In genomic region chr7:25396621-25397020, GRCm38 (mm10) we compare ENCODE assay signal across 9 mouse cellular contexts. TPM values are rescaled to one million over a fixed set of nuclear protein-coding genes. Genes with fewer than 3 reads are reported as not detected.
A peak's percentile ranks its signal among the peaks of the same experiment; 100 is the strongest.
DNase-seq lines count a peak whose midpoint lies in the region; ATAC-seq and TF ChIP-seq lines count a peak whose summit lies in the region.
"Had no signal": no experiment of that assay in that cellular context is flagged by ENCODE, and none has a peak within 500 bp of the region (broad histone marks: within the 10 kb centered on the region; RNA-seq: fewer than 3 reads in every experiment).

No protein-coding gene starts in this region.

- intact Hi-C loops in heart, postnatal 25 days (cut with DNase I), result no loop called here

- TF ChIP-seq CTCF in stomach, postnatal 0 days (IDR thresholded peaks at IDR 0.05; ENCODE audit: low read depth), result no peak

- H3K4me2 ChIP-seq in heart, embryonic 12.5 days, result peak overlapping the region; percentile 84; the same call in 1 of the 2 replicates
- H3K4me2 ChIP-seq in limb, embryonic 13.5 days (replicated peaks), result peak overlapping the region; percentile 75
- H3K4me2 ChIP-seq in stomach, postnatal 0 days (replicated peaks; ENCODE audit: low read depth), result no peak overlapping the region

- H3K9me3 ChIP-seq in heart, embryonic 12.5 days (replicated peaks), result no peaks in the 10 kb centered on the region
- no peaks in the 10 kb centered on the region for H3K9me3 ChIP-seq in limb, embryonic 13.5 days
- H3K9me3 ChIP-seq in stomach, postnatal 0 days (ENCODE audit: control insufficient read depth, low read length), result no peaks in the 10 kb centered on the region

- no peak for ATAC-seq in heart, embryonic 12.5 days (ENCODE audit: insufficient number of reproducible peaks, low FRiP score)
- no peak for ATAC-seq in limb, embryonic 13.5 days (ENCODE audit: low FRiP score, low read depth)
- ATAC-seq in stomach, postnatal 0 days (ENCODE audit: low FRiP score, low TSS enrichment), result no peak

- 0 out of 2 replicates have a peak overlapping the region, but pooled peaks have one; percentile 1 for H3K27ac ChIP-seq in heart, embryonic 12.5 days (ENCODE audit: poor library complexity, severe bottlenecking)
- no peak overlapping the region for H3K27ac ChIP-seq in limb, embryonic 13.5 days
- peak overlapping the region; percentile 80; the same call in 1 of the 2 replicates for H3K27ac ChIP-seq in stomach, postnatal 0 days (replicated peaks)

- no peak for TF ChIP-seq EP300 in stomach, postnatal 0 days (optimal IDR thresholded peaks at IDR 0.05)

- no peak overlapping the region for H3K9ac ChIP-seq in heart, embryonic 12.5 days
- H3K9ac ChIP-seq in limb, embryonic 13.5 days, result no peak overlapping the region
- H3K9ac ChIP-seq in stomach, postnatal 0 days (ENCODE audit: low read length), result peak overlapping the region; percentile 8; the same call in 1 of the 2 replicates

- no peaks in the 10 kb centered on the region for H3K27me3 ChIP-seq in heart, embryonic 12.5 days (replicated peaks)
- H3K27me3 ChIP-seq in limb, embryonic 13.5 days, result no peaks in the 10 kb centered on the region
- H3K27me3 ChIP-seq in stomach, postnatal 0 days (ENCODE audit: control insufficient read depth, insufficient read depth, low read length), result no peaks in the 10 kb centered on the region

- peaks cover 16% of the 10 kb centered on the region for H3K4me1 ChIP-seq in heart, embryonic 12.5 days (replicated peaks)
- H3K4me1 ChIP-seq in limb, embryonic 13.5 days, result peaks cover 40% of the 10 kb centered on the region
- H3K4me1 ChIP-seq in stomach, postnatal 0 days (replicated peaks; ENCODE audit: control insufficient read depth, insufficient read depth), result peaks cover 3% of the 10 kb centered on the region

- H3K4me3 ChIP-seq in heart, embryonic 12.5 days, result no peak overlapping the region
- H3K4me3 ChIP-seq in limb, embryonic 13.5 days, result no peak overlapping the region
- no peak overlapping the region for H3K4me3 ChIP-seq in stomach, postnatal 0 days (ENCODE audit: low read depth, low read length)

- 89% methylated on average over 14 of the region's 14 CpGs for WGBS in heart, embryonic 12.5 days
- 93% methylated on average over 14 of the region's 14 CpGs for whole genome bisulfite sequencing in limb, embryonic 13.5 days
- 89% methylated on average over 14 of the region's 14 CpGs for WGBS in stomach, postnatal 0 days

- no peak for DNase-seq in heart, postnatal 25 days (ENCODE audit: low spot score)
- peak; percentile 23 for DNase-seq in thymus, postnatal 14 days
- no peak for DNase-seq in thymus, adult 18-20 months
- DNase-seq in stomach, postnatal 0 days (ENCODE audit: low spot score), result no peak
- no peak for DNase-seq in left cerebral cortex, adult 18-20 months (ENCODE audit: low spot score in 2 of 2)
- no peak for DNase-seq in layer of hippocampus, postnatal 25 days (ENCODE audit: extremely low spot score in 1 of 2, low spot score in 1 of 2)

- no peaks in the 10 kb centered on the region for H3K36me3 ChIP-seq in heart, embryonic 12.5 days
- H3K36me3 ChIP-seq in limb, embryonic 13.5 days, result no peaks in the 10 kb centered on the region
- H3K36me3 ChIP-seq in stomach, postnatal 0 days (ENCODE audit: control insufficient read depth, insufficient read depth, low read length), result no peaks in the 10 kb centered on the region

RNA-seq across cellular contexts. Expression of gene Lipe, which starts 1.9 kb away (rescaled TPM):
- 4.1 and 5.9 TPM in 2 replicates for polyA plus RNA-seq in heart, embryonic 12.5 days (2016; fragmentation: Nextera tagmentation; extraction: Ambion mirVana)
- 10 to 100 TPM; 40.5 to 41.5 TPM for total RNA-seq in heart, postnatal 25 days (2021)
- 11.5 and 11.8 TPM in 2 replicates for polyA plus RNA-seq in limb, embryonic 13.5 days (2015; fragmentation: Nextera tagmentation; extraction: Ambion mirVana)
- 10.3 and 12.5 TPM in 2 replicates for polyA plus RNA-seq in stomach, postnatal 0 days (2015; fragmentation: Nextera tagmentation; extraction: Ambion mirVana)
- 1 to 10 TPM; 7.6 to 8.2 TPM for total RNA-seq in left cerebral cortex, adult 18-20 months (2021)
- total RNA-seq in layer of hippocampus, postnatal 25 days (2021), result 1 to 10 TPM; 7.0 to 7.8 TPM

RNA-seq across cellular contexts. Expression of gene Cxcl17, which starts 16.1 kb away (rescaled TPM):
- not detected in 2 replicates for polyA plus RNA-seq in heart, embryonic 12.5 days (2016; fragmentation: Nextera tagmentation; extraction: Ambion mirVana)
- not detected for total RNA-seq in heart, postnatal 25 days (2021)
- 0.61 and 0.73 TPM in 2 replicates for polyA plus RNA-seq in limb, embryonic 13.5 days (2015; fragmentation: Nextera tagmentation; extraction: Ambion mirVana)
- 6.8 and 8.8 TPM in 2 replicates for polyA plus RNA-seq in stomach, postnatal 0 days (2015; fragmentation: Nextera tagmentation; extraction: Ambion mirVana)
- not detected for total RNA-seq in left cerebral cortex, adult 18-20 months (2021)
- total RNA-seq in layer of hippocampus, postnatal 25 days (2021), result not detected
- polyA plus RNA-seq: CD4-positive, CD25-positive, alpha-beta regulatory T cell, adult 4 months had no signal

RNA-seq across cellular contexts. Expression of gene Cnfn, which starts 27.1 kb away (rescaled TPM):
- not detected in 2 replicates for polyA plus RNA-seq in heart, embryonic 12.5 days (2016; fragmentation: Nextera tagmentation; extraction: Ambion mirVana)
- not detected for total RNA-seq in heart, postnatal 25 days (2021)
- polyA plus RNA-seq in limb, embryonic 13.5 days (2015; fragmentation: Nextera tagmentation; extraction: Ambion mirVana), result 0.92 TPM in 1 of 2 replicates, not detected in the other
- 4,615 and 4,883 TPM in 2 replicates for polyA plus RNA-seq in stomach, postnatal 0 days (2015; fragmentation: Nextera tagmentation; extraction: Ambion mirVana)
- not detected for total RNA-seq in left cerebral cortex, adult 18-20 months (2021)
- total RNA-seq in layer of hippocampus, postnatal 25 days (2021), result not detected
- polyA plus RNA-seq: CD4-positive, CD25-positive, alpha-beta regulatory T cell, adult 4 months had no signal

Comparison
In these comparisons a context has a peak if more than half of its experiments do, and no peak if none do; other contexts are left out.
1. RNA of gene Lipe, which starts 1.9 kb away (total RNA-seq): 40.5 to 41.5 TPM in heart, postnatal 25 days; 7.6 to 8.2 TPM in left cerebral cortex, adult 18-20 months and 7.0 to 7.8 TPM in layer of hippocampus, postnatal 25 days; every median in the first group is over 4 times any median in the second.